In the genomic region with DNA sequence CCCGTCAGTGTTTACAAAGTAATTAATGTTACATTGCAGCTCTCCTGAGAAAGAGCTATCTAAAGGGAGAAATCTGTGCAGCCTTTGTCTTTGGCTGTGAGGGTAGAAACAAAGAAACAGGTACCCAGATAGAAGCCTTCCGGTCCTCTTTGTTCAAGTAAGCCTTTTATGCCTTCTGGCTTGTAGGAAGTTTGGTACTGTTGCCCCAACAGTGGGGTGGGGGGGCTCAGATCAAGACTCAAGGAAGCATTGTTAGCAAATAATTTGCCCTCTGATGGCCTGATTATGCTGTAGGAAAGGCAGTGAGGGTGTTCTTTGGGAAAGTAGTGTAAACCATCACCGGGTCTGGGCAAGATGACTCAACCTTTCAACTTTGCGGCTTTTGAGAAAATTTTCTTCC, we compare ENCODE assay signal across 8 mouse cellular contexts. TPM values are rescaled to one million over a fixed set of nuclear protein-coding genes. Genes with fewer than 3 reads are reported as not detected.
DNase-seq lines count a peak whose midpoint lies in the region; ATAC-seq and TF ChIP-seq lines count a peak whose summit lies in the region.

No protein-coding gene starts in this region.

- peaks cover 33% of the 10 kb centered on the region for H3K36me3 ChIP-seq in lung, embryonic 14.5 days (ENCODE audit: insufficient read depth)
- peaks cover under 1% of the 10 kb centered on the region; the same call in 1 of the 2 replicates for H3K36me3 ChIP-seq in hindbrain, postnatal 0 days (ENCODE audit: insufficient read depth, low read length)
- peaks cover 27% of the 10 kb centered on the region for H3K36me3 ChIP-seq in neural tube, embryonic 12.5 days

- 2% methylated on average over 4 of the region's 4 CpGs for WGBS in lung, embryonic 14.5 days
- WGBS in lung, adult 2 months: 41% methylated on average over 4 of the region's 4 CpGs
- WGBS in hindbrain, postnatal 0 days: 5% methylated on average over 4 of the region's 4 CpGs
- 4% methylated on average over 4 of the region's 4 CpGs for WGBS in neural tube, embryonic 12.5 days

- H3K4me3 ChIP-seq in lung, embryonic 14.5 days (ENCODE audit: low read depth, low read length): peak overlapping the region; percentile 87
- H3K4me3 ChIP-seq in lung, adult 2 months (replicated peaks; ENCODE audit: extremely low read depth, low read depth, low read length): no peak overlapping the region
- H3K4me3 ChIP-seq in cortical plate, adult 2 months (ENCODE audit: insufficient read depth, low read length): peak overlapping the region; percentile 93
- H3K4me3 ChIP-seq in hindbrain, postnatal 0 days (ENCODE audit: low read length): peak overlapping the region; percentile 87
- H3K4me3 ChIP-seq in neural tube, embryonic 12.5 days: peak overlapping the region; percentile 67

- TF ChIP-seq CTCF in lung, embryonic 14.5 days (IDR thresholded peaks at IDR 0.05; ENCODE audit: low read depth): no peak
- TF ChIP-seq CTCF in lung, adult 2 months (IDR thresholded peaks at IDR 0.05; ENCODE audit: insufficient read depth, low read length): no peak
- no peak for TF ChIP-seq CTCF in cortical plate, adult 2 months (IDR thresholded peaks at IDR 0.05; ENCODE audit: extremely low read depth, insufficient read depth, low read length)
- TF ChIP-seq CTCF in hindbrain, postnatal 0 days (IDR thresholded peaks at IDR 0.05; ENCODE audit: low read depth): no peak

- H3K9me3 ChIP-seq in lung, embryonic 14.5 days (ENCODE audit: low read depth, low read length): no peaks in the 10 kb centered on the region
- no peaks in the 10 kb centered on the region for H3K9me3 ChIP-seq in hindbrain, postnatal 0 days (ENCODE audit: low read length)
- H3K9me3 ChIP-seq in neural tube, embryonic 12.5 days: no peaks in the 10 kb centered on the region

- H3K9ac ChIP-seq in lung, embryonic 14.5 days: peak overlapping the region; percentile 90
- H3K9ac ChIP-seq in hindbrain, postnatal 0 days (replicated peaks; ENCODE audit: low read length): peak overlapping the region; percentile 93
- H3K9ac ChIP-seq in neural tube, embryonic 12.5 days: peak overlapping the region; percentile 72

- H3K4me2 ChIP-seq in lung, embryonic 14.5 days: peak overlapping the region; percentile 63
- peak overlapping the region; percentile 83 for H3K4me2 ChIP-seq in hindbrain, postnatal 0 days (ENCODE audit: low read depth, low read length)
- H3K4me2 ChIP-seq in neural tube, embryonic 12.5 days (replicated peaks): peak overlapping the region; percentile 80

- peak overlapping the region; percentile 98 for H3K27ac ChIP-seq in lung, embryonic 14.5 days (ENCODE audit: low read depth)
- H3K27ac ChIP-seq in cortical plate, adult 2 months (ENCODE audit: insufficient read depth, low read length): no peak overlapping the region
- H3K27ac ChIP-seq in hindbrain, postnatal 0 days: peak overlapping the region; percentile 99
- H3K27ac ChIP-seq in neural tube, embryonic 12.5 days: 0 out of 2 replicates have a peak overlapping the region, but pooled peaks have one; percentile 76

- H3K27me3 ChIP-seq in lung, embryonic 14.5 days (ENCODE audit: insufficient read depth, low read length): no peaks in the 10 kb centered on the region
- H3K27me3 ChIP-seq in hindbrain, postnatal 0 days (ENCODE audit: insufficient read depth, low read length): no peaks in the 10 kb centered on the region
- H3K27me3 ChIP-seq in neural tube, embryonic 12.5 days (replicated peaks): no peaks in the 10 kb centered on the region

- ATAC-seq in lung, embryonic 14.5 days (ENCODE audit: insufficient read depth): no peak
- no peak for ATAC-seq in hindbrain, postnatal 0 days
- no peak for ATAC-seq in neural tube, embryonic 12.5 days (ENCODE audit: low FRiP score, low read depth)

- DNase-seq in lung, embryonic 14.5 days: no peak
- no peak for DNase-seq in lung, adult 2 months
- no peak for DNase-seq in hindbrain, postnatal 0 days (ENCODE audit: low spot score)
- no peak for DNase-seq in layer of hippocampus, postnatal 36 days
- DNase-seq in adrenal gland, adult 2 months: no peak
- no peak for DNase-seq in kidney, postnatal 36 days

- no peak for TF ChIP-seq POLR2A in lung, adult 2 months (IDR thresholded peaks at IDR 0.05; ENCODE audit: borderline replicate concordance, extremely low read depth, low read depth, low read length)
- TF ChIP-seq POLR2A in cortical plate, adult 2 months (IDR thresholded peaks at IDR 0.05; ENCODE audit: extremely low read depth, insufficient read depth, low read length): no peak

- H3K4me1 ChIP-seq in lung, embryonic 14.5 days (ENCODE audit: insufficient read depth): peaks cover 13% of the 10 kb centered on the region; the same call in 1 of the 2 replicates
- H3K4me1 ChIP-seq in lung, adult 2 months (ENCODE audit: control insufficient read depth, insufficient read depth, low read length): peaks cover 25% of the 10 kb centered on the region
- H3K4me1 ChIP-seq in cortical plate, adult 2 months (ENCODE audit: control insufficient read depth, insufficient read depth, low read length): peaks cover 14% of the 10 kb centered on the region
- H3K4me1 ChIP-seq in hindbrain, postnatal 0 days (ENCODE audit: insufficient read depth, low read length): peaks cover 40% of the 10 kb centered on the region
- H3K4me1 ChIP-seq in neural tube, embryonic 12.5 days: peaks cover 48% of the 10 kb centered on the region

RNA-seq across cellular contexts. Expression of a gene that starts 2.0 kb away (rescaled TPM):
- 1,391 and 1,486 TPM in 2 replicates for polyA plus RNA-seq in lung, embryonic 14.5 days (2014; fragmentation: Nextera tagmentation; extraction: Ambion mirVana)
- 559 and 708 TPM in 2 replicates for polyA plus RNA-seq in lung, adult 2 months (2012; rRNA removed)
- polyA plus RNA-seq in cortical plate, adult 2 months (2012; rRNA removed): 1,537 and 1,545 TPM in 2 replicates
- total RNA-seq in hindbrain, postnatal 0 days (2014; rRNA removed): 945 and 948 TPM in 2 replicates
- 864 and 883 TPM in 2 replicates for polyA plus RNA-seq in hindbrain, postnatal 0 days (2015; fragmentation: Nextera tagmentation; extraction: Ambion mirVana)
- 1,532 and 1,641 TPM in 2 replicates for polyA plus RNA-seq in neural tube, embryonic 12.5 days (2016; fragmentation: Nextera tagmentation; extraction: Ambion mirVana)
- 1,000 to 10,000 TPM; 1,284 to 1,365 TPM for total RNA-seq in layer of hippocampus, postnatal 36 days (2021)
- total RNA-seq in adrenal gland, adult 2 months (2021): 100 to 1,000 TPM; 766 to 872 TPM
- 1,274 and 1,388 TPM in 2 replicates for polyA plus RNA-seq in adrenal gland, adult 2 months (2012; rRNA removed)

RNA-seq across cellular contexts. Expression of a gene that starts 21.8 kb away (rescaled TPM):
- 3.1 and 4.6 TPM in 2 replicates for polyA plus RNA-seq in lung, embryonic 14.5 days (2014; fragmentation: Nextera tagmentation; extraction: Ambion mirVana)
- polyA plus RNA-seq in lung, adult 2 months (2012; rRNA removed): 113 and 115 TPM in 2 replicates
- polyA plus RNA-seq in cortical plate, adult 2 months (2012; rRNA removed): 18.7 and 18.9 TPM in 2 replicates
- 5.0 and 11.2 TPM in 2 replicates for total RNA-seq in hindbrain, postnatal 0 days (2014; rRNA removed)
- 2.9 and 4.0 TPM in 2 replicates for polyA plus RNA-seq in hindbrain, postnatal 0 days (2015; fragmentation: Nextera tagmentation; extraction: Ambion mirVana)
- 0.56 and 0.73 TPM in 2 replicates for polyA plus RNA-seq in neural tube, embryonic 12.5 days (2016; fragmentation: Nextera tagmentation; extraction: Ambion mirVana)
- 1 to 10 TPM; 5.0 to 6.9 TPM for total RNA-seq in layer of hippocampus, postnatal 36 days (2021)
- total RNA-seq in adrenal gland, adult 2 months (2021): under 1 TPM in 1 of 2 experiments, not detected in 1; 0.40 TPM
- 0.09 and 0.17 TPM in 2 replicates for polyA plus RNA-seq in adrenal gland, adult 2 months (2012; rRNA removed)

RNA-seq across cellular contexts. Expression of a gene that starts 41.1 kb away (rescaled TPM):
- 20.7 and 22.0 TPM in 2 replicates for polyA plus RNA-seq in lung, embryonic 14.5 days (2014; fragmentation: Nextera tagmentation; extraction: Ambion mirVana)
- 23.5 and 43.6 TPM in 2 replicates for polyA plus RNA-seq in lung, adult 2 months (2012; rRNA removed)
- 199 and 202 TPM in 2 replicates for polyA plus RNA-seq in cortical plate, adult 2 months (2012; rRNA removed)
- total RNA-seq in hindbrain, postnatal 0 days (2014; rRNA removed): 123 and 129 TPM in 2 replicates
- 136 and 156 TPM in 2 replicates for polyA plus RNA-seq in hindbrain, postnatal 0 days (2015; fragmentation: Nextera tagmentation; extraction: Ambion mirVana)
- 140 and 153 TPM in 2 replicates for polyA plus RNA-seq in neural tube, embryonic 12.5 days (2016; fragmentation: Nextera tagmentation; extraction: Ambion mirVana)
- 100 to 1,000 TPM; 131 to 142 TPM for total RNA-seq in layer of hippocampus, postnatal 36 days (2021)
- 10 to 100 TPM; 25.3 to 32.9 TPM for total RNA-seq in adrenal gland, adult 2 months (2021)
- 6.0 and 6.5 TPM in 2 replicates for polyA plus RNA-seq in adrenal gland, adult 2 months (2012; rRNA removed)
